Mouse (Mus musculus): ENCODE measurements around the gene Kdm2b.

DNA sequence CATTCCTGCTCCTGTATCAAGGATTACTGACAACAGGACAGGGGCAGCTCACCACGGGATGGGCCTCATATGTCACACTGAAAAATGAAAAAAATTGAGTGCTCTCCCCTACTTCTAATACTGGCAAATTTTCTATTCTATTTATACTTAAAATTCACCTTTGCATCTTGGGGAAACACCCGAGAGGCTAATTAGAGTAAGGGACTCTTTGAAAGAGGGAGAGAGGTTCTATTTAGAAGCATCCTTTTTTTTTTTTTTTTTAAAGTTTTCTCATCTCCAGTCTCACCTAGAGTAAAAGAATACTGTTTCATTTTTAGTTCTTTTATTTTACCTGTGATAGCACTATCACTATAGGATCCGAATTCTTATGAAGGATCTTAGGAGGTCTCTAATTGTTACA is 115.3 kb downstream of the Kdm2b start:
- TF ChIP-seq CTCF (IDR thresholded peaks at IDR 0.05; ENCODE audit: borderline replicate concordance, insufficient read depth, low read length) (no peak), POLR2A (IDR thresholded peaks at IDR 0.05; ENCODE audit: low read depth, low read length) (no peak)
